Mouse (Mus musculus) hindbrain, embryonic 11.5 days (tissue): ENCODE results near the gene Susd1. TPM values are rescaled to one million over a fixed set of nuclear protein-coding genes. Genes with fewer than 3 reads are reported as not detected.

Source experiments
- ATAC-seq: fragments of 200-750 bp; cut with Nextera tagmentation; 2 replicates; pipeline ENCODE4 v1.8.0; 2017; ENCODE audit warnings: mild to moderate bottlenecking, moderate TSS enrichment, moderate library complexity; ENCODE audit not compliant: low FRiP score
- DNase-seq: peaks from one replicate; pipeline ENCODE4 v3.0.0-alpha.2; 2015; ENCODE audit warnings: low spot score
- H3K27ac ChIP-seq: fragments of 300-500 bp; sonication (generic); 2 replicates; pipeline ENCODE4 v1.5.1; 2014; ENCODE audit warnings: mild to moderate bottlenecking, low read depth, low read length
- H3K27me3 ChIP-seq: fragments of 300-500 bp; sonication (generic); 2 replicates; pipeline ENCODE4 v1.6.1; 2014; ENCODE audit warnings: mild to moderate bottlenecking, low read length, moderate library complexity, mixed read lengths; ENCODE audit not compliant: control insufficient read depth, insufficient read depth
- H3K36me3 ChIP-seq: fragments of 300-500 bp; sonication (generic); 2 replicates; pipeline ENCODE4 v1.6.1; 2014; ENCODE audit warnings: mild to moderate bottlenecking, low read length, moderate library complexity, mixed read lengths; ENCODE audit not compliant: control insufficient read depth, insufficient read depth
- H3K4me1 ChIP-seq: fragments of 300-500 bp; sonication (generic); replicated peaks from 2 replicates; pipeline ENCODE4 v1.6.1; 2014; ENCODE audit warnings: low read length, mixed read lengths; ENCODE audit not compliant: control insufficient read depth, insufficient read depth
- H3K4me2 ChIP-seq: fragments of 300-500 bp; sonication (generic); replicated peaks from 2 replicates; pipeline ENCODE4 v1.6.1; 2014; ENCODE audit warnings: mild to moderate bottlenecking, low read depth, low read length
- H3K4me3 ChIP-seq: fragments of 300-500 bp; sonication (generic); 2 replicates; pipeline ENCODE4 v1.5.1; 2014; ENCODE audit warnings: low read depth, low read length
- H3K9ac ChIP-seq: fragments of 300-500 bp; sonication (generic); 2 replicates; pipeline ENCODE4 v1.6.1; 2014; ENCODE audit warnings: low read depth, low read length
- H3K9me3 ChIP-seq: fragments of 300-500 bp; sonication (generic); 2 replicates; pipeline ENCODE4 v1.6.1; 2016; ENCODE audit warnings: low read length; ENCODE audit not compliant: control insufficient read depth
- WGBS: fragments of 180-500 bp; shearing (Covaris S2); extraction: QIAGEN DNeasy Blood & Tissue Kit; methylation state at CpG from one replicate; pipeline ENCODE4 v1.1.7; 2014; 5-methylcytosine and 5-hydroxymethylcytosine counted together
- polyA plus RNA-seq: library from polyadenylated mRNA; unstranded; fragments of >200 nt; fragmentation: Nextera tagmentation; extraction: Ambion mirVana; gene quantifications from 2 replicates; pipeline ENCODE4 v1.2.1, GENCODE M21; 2014

The Susd1 gene
- polyA plus RNA-seq, 1 experiment from 2014 or later, result 0.94 TPM

DNA sequence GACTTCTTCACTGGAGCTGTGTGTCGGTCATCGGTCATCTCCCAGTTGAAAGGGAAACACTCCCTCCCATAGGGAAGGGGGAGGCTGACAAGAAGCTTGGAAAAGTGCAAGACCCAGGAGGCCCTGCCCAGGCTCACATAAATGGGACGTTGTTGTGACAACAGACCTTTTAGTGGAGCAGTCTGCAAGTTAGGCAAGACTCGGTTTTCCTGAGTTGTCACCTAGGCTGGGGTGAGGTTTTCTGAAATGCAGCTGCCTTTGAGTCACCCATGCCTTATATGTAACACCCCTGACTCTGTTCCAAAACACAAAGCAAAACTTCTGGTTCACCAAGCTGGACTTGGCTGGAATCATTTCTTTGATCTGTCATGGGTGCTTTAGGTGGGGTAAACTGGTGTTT, 39.1 kb downstream of the Susd1 start:
- Histone ChIP-seq H3K9ac (no peak overlapping the region), H3K27ac (no peak overlapping the region), H3K36me3 (no peaks in the 10 kb centered on the region), H3K4me1 (no peaks in the 10 kb centered on the region), H3K27me3 (no peaks in the 10 kb centered on the region), H3K4me2 (no peak overlapping the region), H3K4me3 (no peak overlapping the region), H3K9me3 (no peaks in the 10 kb centered on the region)
- ATAC-seq, result no peak
- no peak for DNase-seq
- WGBS, result 60% methylated on average over 4 of the region's 4 CpGs

DNA sequence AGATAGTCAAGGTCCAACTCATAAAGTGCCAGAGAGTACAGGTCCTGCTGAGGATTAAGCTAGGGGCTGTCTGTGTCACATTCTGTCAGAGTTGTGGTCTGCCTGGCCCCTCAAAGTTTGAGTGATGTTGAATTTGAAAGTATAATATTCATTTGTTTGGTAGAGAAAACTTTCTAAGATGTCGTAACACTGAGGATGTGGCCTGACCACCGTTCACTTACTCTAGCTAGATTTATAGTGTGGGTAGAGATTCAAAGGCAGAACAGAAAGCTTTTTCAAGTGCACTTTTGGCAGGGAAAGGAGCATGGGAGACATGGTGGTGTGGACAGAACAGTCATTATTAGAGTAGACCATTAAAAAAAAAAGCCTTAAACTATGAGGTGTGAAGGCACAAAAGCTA, 42.9 kb downstream of the Susd1 start:
- Histone ChIP-seq H3K9ac (no peak overlapping the region), H3K4me1 (no peaks in the 10 kb centered on the region), H3K4me2 (no peak overlapping the region), H3K27me3 (no peaks in the 10 kb centered on the region), H3K9me3 (no peaks in the 10 kb centered on the region), H3K27ac (no peak overlapping the region), H3K4me3 (no peak overlapping the region), H3K36me3 (no peaks in the 10 kb centered on the region)
- DNase-seq (no peak), ATAC-seq (no peak)
- over 99% methylated on average over 2 of the region's 2 CpGs for WGBS

DNA sequence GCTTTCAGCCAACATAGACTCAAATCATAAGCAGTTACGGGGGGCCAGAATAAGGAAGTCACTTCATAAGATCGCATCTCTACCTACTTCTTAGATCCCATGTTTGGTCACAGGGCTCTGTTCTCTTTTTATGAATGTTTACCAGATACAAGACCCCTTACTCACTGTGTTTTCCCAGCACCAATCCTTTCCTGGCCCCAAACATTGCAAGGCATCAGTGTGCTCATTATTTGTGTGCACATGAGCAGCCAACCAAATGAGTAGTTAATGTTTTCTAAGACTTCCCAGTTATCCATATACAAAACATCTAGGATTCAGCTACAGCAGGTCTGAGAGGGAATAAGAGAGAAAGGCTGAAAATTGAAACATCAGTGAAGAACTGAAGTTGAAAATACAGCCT, 44.3 kb downstream of the Susd1 start:
- H3K9me3 ChIP-seq, result no peaks in the 10 kb centered on the region
- no peaks in the 10 kb centered on the region for H3K36me3 ChIP-seq

DNA sequence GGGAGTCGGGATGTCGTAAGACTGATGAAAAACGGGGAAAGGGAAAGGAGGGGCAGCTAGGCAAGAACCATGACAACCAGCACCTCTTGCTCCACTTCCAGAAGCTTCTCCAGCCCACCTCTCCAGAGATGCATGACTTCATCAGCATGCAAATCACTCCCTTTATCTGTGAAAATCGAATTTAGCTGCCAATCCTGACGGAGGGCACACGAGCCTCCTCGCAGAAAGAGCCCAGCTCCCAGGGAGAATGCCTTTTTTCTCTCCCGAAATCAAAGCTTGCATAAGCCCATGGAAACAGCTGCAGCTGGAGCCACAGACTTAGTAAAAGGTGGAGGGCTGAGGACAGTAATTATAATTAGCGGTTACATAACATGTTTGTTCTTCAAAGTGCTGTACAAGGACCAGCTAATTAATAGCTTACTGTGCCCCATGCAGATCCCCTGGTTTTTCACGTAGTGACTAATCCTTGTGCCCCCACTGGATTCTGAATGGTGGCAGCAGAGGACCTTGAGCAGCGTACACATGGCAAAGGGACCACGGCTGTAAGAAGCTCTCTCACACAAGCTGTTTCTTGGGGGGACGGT, 49.9 kb downstream of the Susd1 start:
- WGBS, result 50% methylated on average over 13 of the region's 13 CpGs
- no peak overlapping the region for H3K4me2 ChIP-seq
- H3K4me3 ChIP-seq, result no peak overlapping the region
- ATAC-seq (no peak), DNase-seq (peak; percentile 16)
- no peaks in the 10 kb centered on the region for H3K9me3 ChIP-seq
- H3K27ac ChIP-seq, result no peak overlapping the region
- no peak overlapping the region for H3K9ac ChIP-seq
- H3K4me1 ChIP-seq, result peaks cover 4% of the 10 kb centered on the region; the same call in 1 of the 2 replicates
- no peaks in the 10 kb centered on the region for H3K27me3 ChIP-seq
- no peaks in the 10 kb centered on the region for H3K36me3 ChIP-seq

More for the DNA sequence above, 44.3 kb downstream of the Susd1 start:
- no peaks in the 10 kb centered on the region for H3K27me3 ChIP-seq
- no peak overlapping the region for H3K9ac ChIP-seq
- no peak overlapping the region for H3K4me3 ChIP-seq
- H3K27ac ChIP-seq, result no peak overlapping the region
- H3K4me2 ChIP-seq, result no peak overlapping the region
- no peaks in the 10 kb centered on the region for H3K4me1 ChIP-seq
- DNase-seq (no peak), ATAC-seq (no peak)
- WGBS, result 98% methylated on average over 2 of the region's 2 CpGs

DNA sequence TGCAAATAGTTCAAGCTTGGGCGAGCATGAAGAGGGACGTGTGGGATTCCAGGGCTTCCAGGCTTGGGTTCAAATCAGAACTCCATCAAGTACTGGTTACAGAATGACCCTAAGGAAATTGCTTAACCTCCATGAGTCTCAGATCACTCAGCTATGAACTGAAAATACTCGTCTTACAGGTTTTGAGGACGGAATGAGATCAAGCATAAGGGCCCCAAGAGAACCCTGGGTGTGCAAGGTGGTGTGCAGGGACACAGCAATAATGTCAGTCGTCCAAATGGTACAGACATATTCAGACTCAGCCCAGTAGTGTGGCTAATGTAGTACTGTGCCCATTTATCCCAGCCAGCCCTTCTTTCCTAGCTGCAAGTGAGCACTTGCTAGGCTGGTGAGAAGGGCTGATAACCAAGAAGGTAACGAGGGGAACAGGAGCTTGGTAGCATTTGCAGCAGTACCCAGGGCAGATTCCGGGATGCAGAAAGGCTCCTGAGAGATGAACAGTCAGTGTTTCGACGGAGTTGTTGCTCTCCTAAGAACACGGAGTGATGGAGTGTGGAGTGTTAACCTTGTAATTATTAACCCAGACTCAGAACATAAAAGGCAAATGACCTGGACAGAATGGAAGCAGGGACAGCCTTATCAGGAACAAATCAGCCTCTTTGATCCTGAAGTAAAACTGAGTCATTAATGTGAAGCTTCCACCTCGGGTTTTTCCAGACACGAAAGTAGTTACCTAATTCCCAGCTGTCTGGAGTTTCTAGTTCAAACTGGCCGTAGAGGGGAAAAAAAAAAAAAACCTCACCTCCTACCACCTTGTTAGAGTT, 50.8 kb downstream of the Susd1 start:
- Histone ChIP-seq H3K27ac (no peak overlapping the region), H3K4me1 (peaks cover 4% of the 10 kb centered on the region; the same call in 1 of the 2 replicates), H3K27me3 (no peaks in the 10 kb centered on the region), H3K4me3 (no peak overlapping the region), H3K36me3 (no peaks in the 10 kb centered on the region), H3K9me3 (no peaks in the 10 kb centered on the region), H3K4me2 (no peak overlapping the region), H3K9ac (no peak overlapping the region)
- WGBS, result 64% methylated on average over 13 of the region's 13 CpGs
- ATAC-seq (no peak), DNase-seq (no peak)

DNA sequence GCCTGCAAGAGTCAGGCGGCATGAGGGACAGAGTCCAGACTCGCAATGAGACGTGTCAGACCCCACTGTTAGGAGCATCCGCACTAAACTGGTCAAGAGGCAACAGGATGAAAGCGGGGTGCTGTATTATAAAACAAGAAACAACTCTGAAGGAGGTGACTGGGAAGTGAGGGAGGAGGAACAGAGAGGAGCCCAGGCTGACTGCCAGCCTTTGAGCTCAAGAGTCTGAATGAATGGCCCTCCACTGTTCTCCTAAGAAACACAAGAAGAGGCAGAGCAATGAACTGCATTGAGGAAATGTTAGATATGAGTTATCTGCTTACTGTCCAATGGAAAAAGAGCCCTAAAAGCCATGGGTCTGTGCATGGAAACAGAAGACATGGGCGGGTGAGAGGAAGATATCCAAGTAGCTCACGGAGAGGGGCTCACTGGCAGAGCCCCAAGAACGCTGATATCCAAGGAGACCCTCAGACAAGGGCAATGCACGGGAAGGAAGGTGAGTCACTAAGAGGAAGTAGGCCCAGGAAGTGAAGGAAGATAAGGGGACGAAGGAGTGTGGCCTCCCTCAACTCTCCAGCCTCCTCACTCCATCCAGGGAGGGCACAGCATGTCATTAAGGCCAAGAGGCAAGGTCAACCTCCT, 53.1 kb downstream of the Susd1 start:
- DNase-seq (no peak), ATAC-seq (no peak)
- H3K36me3 ChIP-seq, result no peaks in the 10 kb centered on the region
- 91% methylated on average over 10 of the region's 10 CpGs for WGBS
- no peak overlapping the region for H3K4me3 ChIP-seq
- H3K27ac ChIP-seq, result no peak overlapping the region
- no peak overlapping the region for H3K4me2 ChIP-seq
- peaks cover 4% of the 10 kb centered on the region; the same call in 1 of the 2 replicates for H3K4me1 ChIP-seq
- no peaks in the 10 kb centered on the region for H3K9me3 ChIP-seq
- H3K9ac ChIP-seq, result no peak overlapping the region
- no peaks in the 10 kb centered on the region for H3K27me3 ChIP-seq

DNA sequence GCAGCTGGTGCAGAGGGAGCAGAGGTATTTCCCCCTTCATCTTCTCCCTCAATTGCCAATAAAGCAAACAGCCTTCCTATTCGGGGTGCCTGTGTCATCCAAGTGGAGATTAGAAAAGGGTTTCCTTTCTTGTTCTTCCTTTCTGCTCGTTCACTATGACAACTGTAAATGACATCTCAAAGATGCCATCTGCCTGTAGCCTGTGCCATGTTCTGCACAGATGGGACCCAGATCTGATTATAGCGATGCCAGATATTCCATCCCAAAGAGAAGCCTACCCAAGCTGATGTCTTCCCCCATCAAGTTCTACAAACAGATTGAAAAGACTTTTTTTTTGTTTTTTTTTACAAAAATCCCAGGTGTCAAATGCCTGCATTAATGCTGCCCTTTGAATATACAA, 54.6 kb downstream of the Susd1 start:
- Histone ChIP-seq H3K4me3 (no peak overlapping the region), H3K4me1 (peaks cover 4% of the 10 kb centered on the region; the same call in 1 of the 2 replicates), H3K9ac (no peak overlapping the region), H3K27me3 (no peaks in the 10 kb centered on the region), H3K9me3 (no peaks in the 10 kb centered on the region), H3K36me3 (no peaks in the 10 kb centered on the region), H3K27ac (no peak overlapping the region), H3K4me2 (no peak overlapping the region)
- DNase-seq (no peak), ATAC-seq (no peak)
- 84% methylated on average over 3 of the region's 3 CpGs for WGBS

DNA sequence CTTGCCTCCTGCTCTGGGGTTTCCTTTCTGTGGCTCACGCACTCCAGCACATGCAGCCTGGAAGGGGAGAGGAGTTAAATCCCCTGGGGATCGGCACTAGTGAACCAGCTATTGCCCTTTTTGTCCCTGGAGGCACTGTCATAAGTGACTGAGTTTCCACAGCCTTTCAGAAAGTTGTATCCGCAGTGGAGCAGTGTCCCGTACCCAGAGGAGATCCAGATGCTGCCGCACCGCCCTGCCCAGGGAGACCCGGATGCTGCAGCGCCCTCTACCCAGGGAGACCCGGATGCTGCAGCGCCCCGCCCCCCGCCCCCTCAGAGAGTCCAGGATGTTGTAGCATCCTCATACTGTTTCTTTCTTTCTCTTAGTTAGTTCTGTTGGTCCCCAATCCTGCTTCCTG, 56.3 kb downstream of the Susd1 start:
- H3K9ac ChIP-seq, result no peak overlapping the region
- no peak; the same call in 1 of the 2 replicates for ATAC-seq

More for the DNA sequence above, 56.3 kb downstream of the Susd1 start:
- WGBS, result 31% methylated on average over 12 of the region's 12 CpGs
- no peaks in the 10 kb centered on the region for H3K4me1 ChIP-seq
- H3K27me3 ChIP-seq, result no peaks in the 10 kb centered on the region
- peak overlapping the region; percentile 14; the same call in 1 of the 2 replicates for H3K4me2 ChIP-seq
- no peaks in the 10 kb centered on the region for H3K36me3 ChIP-seq
- no peaks in the 10 kb centered on the region for H3K9me3 ChIP-seq
- peak; percentile 49 for DNase-seq
- no peak overlapping the region for H3K4me3 ChIP-seq
- H3K27ac ChIP-seq, result no peak overlapping the region
